Mouse (Mus musculus): ENCODE data around the gene Birc3.

GRCm38 (mm10) chr9:7805101-7805506 lies 67.9 kb downstream of the Birc3 start:
- no peak for TF ChIP-seq CTCF (conservative IDR thresholded peaks at IDR 0.05; ENCODE audit: insufficient read depth, insufficient read length, low read depth, low read length)
- TF ChIP-seq POLR2A (IDR thresholded peaks at IDR 0.05; ENCODE audit: low read depth, low read length), result no peak
